Mouse (Mus musculus) neural tube, embryonic 13.5 days (tissue): ENCODE measurements at regions not wholly inside any gene's neighbourhood (a gene's known extent, or its start where the extent isn't known, plus 50 kb on each side); places are given as distances from the start of the nearest gene placed in this dataset.

ENCODE experiments used
- ATAC-seq: fragments of 200-750 bp; cut with Nextera tagmentation; 2 replicates; pipeline ENCODE4 v1.8.0; 2017; ENCODE audit warnings: low read depth, mild to moderate bottlenecking, moderate TSS enrichment, moderate library complexity
- H3K27ac ChIP-seq: fragments of 300-500 bp; sonication (generic); replicated peaks from 2 replicates; pipeline ENCODE4 v1.5.1; 2015; ENCODE audit warnings: moderate library complexity, mild to moderate bottlenecking, inconsistent platforms
- H3K27me3 ChIP-seq: fragments of 300-500 bp; sonication (generic); 2 replicates; pipeline ENCODE4 v1.6.1; 2015; ENCODE audit warnings: mild to moderate bottlenecking, inconsistent platforms
- H3K36me3 ChIP-seq: fragments of 300-500 bp; sonication (generic); 2 replicates; pipeline ENCODE4 v1.6.1; 2015; ENCODE audit warnings: mild to moderate bottlenecking, inconsistent platforms
- H3K4me1 ChIP-seq: fragments of 300-500 bp; sonication (generic); replicated peaks from 2 replicates; pipeline ENCODE4 v1.6.1; 2015; ENCODE audit warnings: inconsistent platforms
- H3K4me2 ChIP-seq: fragments of 300-500 bp; sonication (generic); 2 replicates; pipeline ENCODE4 v1.6.1; 2015; ENCODE audit warnings: inconsistent platforms, mild to moderate bottlenecking, moderate library complexity
- H3K4me3 ChIP-seq: fragments of 300-500 bp; sonication (generic); 2 replicates; pipeline ENCODE4 v1.5.1; 2015; ENCODE audit warnings: mild to moderate bottlenecking, inconsistent platforms
- H3K9ac ChIP-seq: fragments of 300-500 bp; sonication (generic); 2 replicates; pipeline ENCODE4 v1.6.1; 2015; ENCODE audit warnings: moderate library complexity, mild to moderate bottlenecking, inconsistent platforms
- H3K9me3 ChIP-seq: fragments of 300-500 bp; sonication (generic); 2 replicates; pipeline ENCODE4 v1.6.1; 2016; ENCODE audit warnings: inconsistent platforms
- WGBS: fragments of 180-500 bp; shearing (Covaris S2); methylation state at CpG from one replicate; pipeline ENCODE4 v1.1.7; 2015; 5-methylcytosine and 5-hydroxymethylcytosine counted together

- ATAC-seq, result peak; percentile 53; the same call in 1 of the 2 replicates
- H3K9ac ChIP-seq, result no peak overlapping the region
- no peaks in the 10 kb centered on the region for H3K27me3 ChIP-seq
- no peak overlapping the region for H3K4me3 ChIP-seq
- H3K9me3 ChIP-seq, result no peaks in the 10 kb centered on the region
- no peak overlapping the region for H3K27ac ChIP-seq
- no peaks in the 10 kb centered on the region for H3K36me3 ChIP-seq
- WGBS, result 71% methylated on average over 6 of the region's 6 CpGs
- no peak overlapping the region for H3K4me2 ChIP-seq
- H3K4me1 ChIP-seq, result no peaks in the 10 kb centered on the region
Measured at GRCm38 (mm10) chr4:64259348-64260187, 212.8 kb upstream of the Tnc start.

GRCm38 (mm10) chr4:64255253-64255652, 208.4 kb upstream of the Tnc start:
- 41% methylated on average over 8 of the region's 8 CpGs for WGBS
- no peak for ATAC-seq
- H3K27ac ChIP-seq, result no peak overlapping the region
- no peaks in the 10 kb centered on the region for H3K9me3 ChIP-seq
- no peaks in the 10 kb centered on the region for H3K36me3 ChIP-seq
- no peaks in the 10 kb centered on the region for H3K4me1 ChIP-seq
- no peak overlapping the region for H3K4me3 ChIP-seq
- no peak overlapping the region for H3K9ac ChIP-seq
- no peaks in the 10 kb centered on the region for H3K27me3 ChIP-seq
- no peak overlapping the region for H3K4me2 ChIP-seq

GRCm38 (mm10) chr4:64250691-64251090, 203.9 kb upstream of the Tnc start:
- H3K9me3 ChIP-seq, result no peaks in the 10 kb centered on the region
- no peaks in the 10 kb centered on the region for H3K4me1 ChIP-seq
- no peak overlapping the region for H3K4me3 ChIP-seq
- 85% methylated on average over 5 of the region's 5 CpGs for whole genome bisulfite sequencing
- no peaks in the 10 kb centered on the region for H3K27me3 ChIP-seq
- ATAC-seq, result no peak
- no peak overlapping the region for H3K27ac ChIP-seq
- H3K4me2 ChIP-seq, result no peak overlapping the region
- no peaks in the 10 kb centered on the region for H3K36me3 ChIP-seq
- H3K9ac ChIP-seq, result no peak overlapping the region

GRCm38 (mm10) chr4:64238196-64238740, 191.5 kb upstream of the Tnc start:
- 67% methylated on average over 5 of the region's 5 CpGs for WGBS
- Histone ChIP-seq H3K4me2 (no peak overlapping the region), H3K27me3 (no peaks in the 10 kb centered on the region), H3K9me3 (no peaks in the 10 kb centered on the region), H3K4me1 (no peaks in the 10 kb centered on the region), H3K36me3 (no peaks in the 10 kb centered on the region), H3K4me3 (no peak overlapping the region), H3K9ac (no peak overlapping the region), H3K27ac (no peak overlapping the region)
- no peak for ATAC-seq

- Histone ChIP-seq H3K4me2 (no peak overlapping the region), H3K4me3 (no peak overlapping the region), H3K4me1 (no peaks in the 10 kb centered on the region), H3K27me3 (no peaks in the 10 kb centered on the region), H3K9me3 (no peaks in the 10 kb centered on the region), H3K36me3 (no peaks in the 10 kb centered on the region), H3K27ac (no peak overlapping the region), H3K9ac (no peak overlapping the region)
- 84% methylated on average over 4 of the region's 4 CpGs for WGBS
- ATAC-seq, result no peak
Measured at GRCm38 (mm10) chr4:64235534-64235933, 188.7 kb upstream of the Tnc start.

GRCm38 (mm10) chr4:64232159-64232558, 185.3 kb upstream of the Tnc start:
- Histone ChIP-seq H3K27me3 (no peaks in the 10 kb centered on the region), H3K36me3 (no peaks in the 10 kb centered on the region), H3K4me3 (no peak overlapping the region), H3K4me2 (no peak overlapping the region), H3K9me3 (no peaks in the 10 kb centered on the region), H3K9ac (no peak overlapping the region), H3K4me1 (no peaks in the 10 kb centered on the region), H3K27ac (no peak overlapping the region)
- no peak for ATAC-seq
- 57% methylated on average over 4 of the region's 4 CpGs for WGBS

GRCm38 (mm10) chr4:64228341-64228740, 181.5 kb upstream of the Tnc start:
- Histone ChIP-seq H3K4me3 (no peak overlapping the region), H3K4me2 (no peak overlapping the region), H3K27me3 (no peaks in the 10 kb centered on the region), H3K36me3 (no peaks in the 10 kb centered on the region), H3K27ac (no peak overlapping the region), H3K9ac (no peak overlapping the region), H3K4me1 (no peaks in the 10 kb centered on the region), H3K9me3 (no peaks in the 10 kb centered on the region)
- WGBS, result 71% methylated on average over 3 of the region's 3 CpGs
- ATAC-seq, result no peak

DNA sequence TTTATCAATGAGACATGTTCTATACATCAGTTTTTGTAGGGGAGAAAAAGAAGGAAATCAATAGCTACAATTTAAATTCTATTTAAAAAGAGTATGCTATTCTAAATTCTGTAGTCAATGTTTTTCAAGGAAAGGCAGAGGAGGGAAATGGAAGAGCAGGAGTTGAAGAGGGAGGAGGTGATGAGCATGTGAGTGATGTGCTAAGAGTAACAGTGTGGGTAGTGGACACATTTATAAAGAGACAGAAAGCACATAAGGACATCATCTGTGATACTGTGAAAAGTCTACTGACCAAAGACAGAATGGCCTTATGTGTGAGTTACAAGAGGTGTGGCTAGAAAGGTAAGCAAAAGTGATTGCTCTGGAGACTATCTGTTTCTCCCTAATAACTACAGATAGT, 179.8 kb upstream of the Tnc start:
- Histone ChIP-seq H3K4me2 (no peak overlapping the region), H3K27ac (no peak overlapping the region), H3K4me1 (no peaks in the 10 kb centered on the region), H3K27me3 (no peaks in the 10 kb centered on the region), H3K4me3 (no peak overlapping the region), H3K9me3 (no peaks in the 10 kb centered on the region), H3K9ac (no peak overlapping the region), H3K36me3 (no peaks in the 10 kb centered on the region)
- ATAC-seq, result no peak

- 88% methylated on average over 5 of the region's 5 CpGs for WGBS
- Histone ChIP-seq H3K4me3 (no peak overlapping the region), H3K9me3 (no peaks in the 10 kb centered on the region), H3K9ac (no peak overlapping the region), H3K4me1 (no peaks in the 10 kb centered on the region), H3K4me2 (no peak overlapping the region), H3K27ac (no peak overlapping the region), H3K36me3 (no peaks in the 10 kb centered on the region), H3K27me3 (no peaks in the 10 kb centered on the region)
- ATAC-seq, result no peak
Measured at GRCm38 (mm10) chr4:64224918-64225317, 178.1 kb upstream of the Tnc start.

DNA sequence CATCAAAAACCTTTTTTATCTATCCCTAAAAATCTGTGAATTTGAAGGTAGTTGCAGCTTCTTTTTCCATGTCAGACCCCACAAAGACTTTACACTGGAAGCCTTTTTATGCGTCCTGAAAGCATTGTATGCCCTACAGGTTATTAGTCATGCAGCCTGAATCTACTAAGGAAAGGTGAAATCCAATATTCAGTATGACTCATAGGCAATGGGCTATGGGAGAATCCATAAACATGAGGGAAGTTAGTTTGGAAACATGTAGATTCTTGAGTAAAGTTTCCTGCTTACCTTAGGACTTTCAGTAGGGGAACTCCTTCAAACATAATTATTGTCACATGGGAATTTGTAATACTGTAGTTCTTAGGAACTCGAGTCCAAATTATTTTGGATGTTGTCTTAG, 173.0 kb upstream of the Tnc start:
- WGBS, result 82% methylated on average over 2 of the region's 2 CpGs
- Histone ChIP-seq H3K27me3 (no peaks in the 10 kb centered on the region), H3K4me1 (no peaks in the 10 kb centered on the region), H3K4me3 (no peak overlapping the region), H3K27ac (no peak overlapping the region), H3K9ac (no peak overlapping the region), H3K9me3 (no peaks in the 10 kb centered on the region), H3K36me3 (no peaks in the 10 kb centered on the region), H3K4me2 (no peak overlapping the region)
- no peak for ATAC-seq

DNA sequence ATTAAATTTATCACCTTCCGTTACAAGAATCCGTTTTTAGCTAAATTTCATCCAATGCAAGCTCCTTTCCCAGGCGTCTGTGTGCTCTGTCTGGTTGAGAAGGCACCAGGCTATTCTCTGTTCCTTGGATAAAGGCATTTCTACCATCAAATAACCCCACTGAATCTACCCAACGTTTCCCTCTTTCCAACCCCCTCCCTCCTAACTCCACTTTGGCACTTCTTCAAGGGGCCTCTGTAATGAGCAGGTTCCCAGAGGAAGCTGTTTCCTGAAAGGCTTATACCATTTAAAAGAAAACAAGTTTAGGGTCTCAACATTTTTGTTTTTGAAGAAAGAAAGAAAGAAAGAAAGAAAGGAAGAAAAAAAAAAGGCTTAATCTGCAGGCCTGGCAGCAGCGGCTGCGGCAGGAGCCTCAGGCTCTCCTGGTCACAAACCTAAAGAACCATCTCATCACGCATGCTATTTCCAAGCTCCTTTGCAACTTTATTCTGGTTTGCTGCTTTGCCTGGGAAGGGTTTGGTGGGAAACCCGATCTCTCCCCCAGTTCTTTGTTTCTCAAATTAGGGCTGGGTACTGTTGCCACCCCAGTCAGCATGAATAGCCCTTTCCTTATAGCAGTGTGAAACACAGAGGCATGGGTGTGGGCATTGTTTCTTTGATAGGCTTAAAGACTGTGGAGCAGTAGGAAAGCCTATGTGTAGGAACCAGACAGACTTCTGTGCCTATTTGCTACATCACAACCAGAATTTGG, 160.5 kb upstream of the Tnc start:
- WGBS, result 36% methylated on average over 8 of the region's 8 CpGs
- Histone ChIP-seq H3K9me3 (0 out of 2 replicates have a peak, but pooled peaks cover 4% of the 10 kb centered on the region), H3K27me3 (no peaks in the 10 kb centered on the region), H3K4me3 (no peak overlapping the region), H3K36me3 (no peaks in the 10 kb centered on the region), H3K9ac (no peak overlapping the region), H3K4me2 (no peak overlapping the region), H3K27ac (no peak overlapping the region), H3K4me1 (no peaks in the 10 kb centered on the region)
- no peak for ATAC-seq

DNA sequence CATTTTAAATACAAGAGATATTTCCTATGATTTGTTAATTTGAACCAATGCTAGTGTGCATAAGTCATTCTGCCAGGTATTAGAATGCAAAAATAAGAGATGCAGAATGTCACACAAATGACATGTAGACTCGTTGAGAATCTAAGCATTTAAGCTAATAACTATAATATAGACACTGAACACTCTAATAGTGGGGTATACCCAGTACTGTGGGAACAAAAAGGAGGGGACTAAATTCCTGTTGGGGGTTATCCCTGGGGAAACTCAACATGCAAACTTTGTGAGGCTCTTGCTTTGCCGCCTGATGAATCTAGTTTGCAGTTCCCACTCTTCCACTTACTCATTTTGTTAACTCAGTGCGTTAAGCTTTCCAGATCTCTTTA, 154.0 kb upstream of the Tnc start:
- H3K36me3 ChIP-seq, result no peaks in the 10 kb centered on the region
- H3K27me3 ChIP-seq, result no peaks in the 10 kb centered on the region
- no peak overlapping the region for H3K4me3 ChIP-seq
- ATAC-seq, result no peak
- no peak overlapping the region for H3K27ac ChIP-seq
- 86% methylated on average over 3 of the region's 3 CpGs for WGBS
- H3K9ac ChIP-seq, result no peak overlapping the region
- H3K4me1 ChIP-seq, result no peaks in the 10 kb centered on the region
- H3K4me2 ChIP-seq, result no peak overlapping the region
- 0 out of 2 replicates have a peak, but pooled peaks cover 4% of the 10 kb centered on the region for H3K9me3 ChIP-seq
